Mouse (Mus musculus): ENCODE data around the gene Med29. TPM values are rescaled to one million over a fixed set of nuclear protein-coding genes. Genes with fewer than 3 reads are reported as not detected.
A peak's percentile ranks its signal among the peaks of the same experiment; 100 is the strongest.

Med29 gene
- polyA plus RNA-seq, 1 experiment from 2014 or later = 44.6 TPM

DNA sequence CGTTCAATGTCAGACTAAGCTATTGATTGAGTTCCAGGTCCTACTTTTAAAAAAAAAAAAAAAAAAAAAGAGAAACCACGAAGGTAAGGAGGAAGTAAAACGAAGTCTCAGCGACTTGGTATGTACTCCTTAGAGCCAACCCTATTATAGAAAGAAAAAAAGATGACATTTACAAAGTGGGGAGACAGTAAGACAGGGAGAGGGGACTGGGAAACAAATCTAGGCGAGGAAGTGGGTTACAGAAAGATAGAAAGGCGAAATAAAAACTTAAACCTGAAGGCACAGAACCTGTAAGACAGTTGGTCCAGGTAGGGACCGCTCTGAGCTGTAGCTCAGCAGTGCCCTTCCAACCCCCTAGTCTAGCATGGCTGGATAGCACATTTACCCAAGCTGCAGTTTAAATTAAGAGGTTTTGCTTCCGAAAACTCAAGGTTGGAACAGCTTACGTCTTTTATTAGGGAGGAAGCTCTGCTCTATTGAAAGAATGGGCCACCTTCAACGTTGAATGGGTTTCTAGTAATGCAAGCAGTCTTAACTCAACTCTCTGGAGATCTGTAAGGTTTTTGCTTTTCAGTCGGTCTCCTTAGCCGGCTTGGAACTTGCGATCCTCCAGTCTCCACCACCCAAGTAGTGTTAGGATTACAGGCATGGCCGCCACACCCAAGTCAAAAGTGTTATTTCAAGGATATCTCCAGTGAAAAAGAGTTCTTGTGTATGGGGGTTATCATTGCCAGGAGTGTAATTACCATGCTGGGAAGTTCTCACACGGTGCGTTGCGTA, 12.1 kb downstream of the Med29 start, which contains the start of gene Zfp36:
Gene Zfp36, minus strand, starts transcription at position 17 of the 780 bp plus-strand sequence.
- H3K9me3 ChIP-seq = no peaks in the 10 kb centered on the region
- peak within 1 kb of the TSS; percentile 76 for H3K9ac ChIP-seq (replicated peaks)
- ATAC-seq (replicated peaks) = no peak
- H3K4me2 ChIP-seq (replicated peaks) = peak within 1 kb of the TSS; percentile 90
- WGBS = 55% methylated on average over 17 of the region's 17 CpGs
- peaks cover 57% of the 10 kb centered on the region for H3K4me1 ChIP-seq
- peak within 1 kb of the TSS; percentile 78 for H3K27ac ChIP-seq (replicated peaks)
- H3K36me3 ChIP-seq = peaks cover 3% of the 10 kb centered on the region; the same call in 1 of the 2 replicates
- H3K4me3 ChIP-seq = peak within 1 kb of the TSS; percentile 60
- H3K27me3 ChIP-seq = no peaks in the 10 kb centered on the region

DNA sequence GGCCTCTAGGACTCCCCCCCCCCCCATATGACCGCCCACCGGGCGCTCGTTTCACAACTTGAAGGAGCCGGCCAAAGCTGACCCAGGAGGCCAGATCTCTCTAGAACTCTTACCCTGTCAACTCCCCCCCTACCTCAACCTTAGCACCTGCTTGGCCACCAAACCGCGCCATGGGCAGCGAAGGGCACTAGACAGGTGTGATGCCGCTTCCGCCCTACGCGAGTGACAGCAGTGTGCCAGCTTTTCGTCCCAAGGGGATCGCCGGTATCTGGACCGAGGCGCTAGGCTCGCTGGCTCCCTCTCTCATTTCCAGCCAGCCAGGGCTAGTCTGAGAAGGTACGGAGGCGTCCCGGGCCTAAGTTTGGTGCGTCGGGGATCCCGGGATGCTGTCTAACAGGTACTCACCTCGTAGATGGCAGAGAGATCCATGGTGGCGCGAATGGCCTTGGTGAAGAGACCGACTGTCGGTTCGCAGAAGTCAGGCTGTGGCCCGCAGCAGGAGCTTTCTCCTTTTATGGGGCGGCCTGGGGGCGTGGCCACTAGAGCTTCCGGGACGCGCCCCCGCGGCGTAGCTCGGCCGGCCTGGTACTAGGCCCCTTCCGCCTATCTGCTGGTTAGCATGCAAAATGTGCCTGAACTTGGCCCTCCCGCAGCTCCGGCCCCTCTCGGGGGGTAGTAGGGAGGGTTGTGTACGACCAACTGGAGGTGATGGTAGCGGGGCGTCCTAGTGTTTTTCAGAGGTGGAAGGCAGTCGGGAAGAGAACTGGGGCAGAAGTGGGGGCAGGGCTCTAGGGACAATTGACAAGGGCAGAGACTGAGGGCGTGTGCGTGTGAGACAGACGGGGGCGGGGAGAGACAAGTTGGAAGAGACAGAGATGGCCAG, 13.5 kb downstream of the Med29 start:
- H3K27ac ChIP-seq (replicated peaks) = peak overlapping the region; percentile 78
- H3K9me3 ChIP-seq = no peaks in the 10 kb centered on the region
- peak overlapping the region; percentile 60 for H3K4me3 ChIP-seq
- WGBS = under 1% methylated on average over 53 of the region's 53 CpGs
- no peaks in the 10 kb centered on the region for H3K27me3 ChIP-seq
- peak; percentile 53 for ATAC-seq (replicated peaks)
- H3K9ac ChIP-seq (replicated peaks) = peak overlapping the region; percentile 76
- peaks cover 61% of the 10 kb centered on the region for H3K4me1 ChIP-seq
- H3K36me3 ChIP-seq = no peaks in the 10 kb centered on the region
- peak overlapping the region; percentile 90 for H3K4me2 ChIP-seq (replicated peaks)

DNA sequence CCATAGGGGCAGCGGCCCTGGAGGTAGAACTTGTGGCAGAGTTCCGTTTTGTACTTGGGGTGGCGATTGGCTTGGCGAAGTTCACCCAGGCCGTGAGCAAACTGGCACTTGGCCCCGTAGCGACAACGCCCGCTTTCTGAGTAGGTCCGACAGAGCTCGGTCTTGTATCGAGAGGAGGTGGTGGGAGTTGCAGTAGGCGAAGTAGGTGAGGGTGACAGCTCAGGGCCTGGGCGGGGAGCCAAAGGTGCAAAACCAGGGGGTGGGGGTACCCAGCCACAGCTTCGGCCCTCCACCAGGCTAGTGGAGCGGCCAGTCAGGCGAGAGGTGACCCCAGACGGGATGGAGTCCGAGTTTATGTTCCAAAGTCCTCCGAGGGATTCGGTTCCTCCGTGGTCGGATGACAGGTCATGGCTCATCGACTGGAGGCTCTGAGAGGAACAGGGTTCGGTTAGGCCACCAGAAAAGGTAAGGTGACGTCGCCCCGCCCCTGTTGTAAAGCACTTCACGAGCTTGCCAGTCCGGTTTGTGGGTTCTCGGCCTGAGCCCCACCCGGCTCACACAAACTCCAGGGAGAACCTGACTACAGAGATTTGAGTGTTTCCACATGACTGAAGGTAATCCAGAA, 14.3 kb downstream of the Med29 start:
- peak overlapping the region; percentile 60 for H3K4me3 ChIP-seq
- H3K4me1 ChIP-seq = peaks cover 65% of the 10 kb centered on the region
- no peak overlapping the region for H3K27ac ChIP-seq (replicated peaks)
- peak overlapping the region; percentile 76 for H3K9ac ChIP-seq (replicated peaks)
- peak overlapping the region; percentile 90 for H3K4me2 ChIP-seq (replicated peaks)
- 57% methylated on average over 32 of the region's 32 CpGs for WGBS
- H3K9me3 ChIP-seq = no peaks in the 10 kb centered on the region
- no peaks in the 10 kb centered on the region for H3K27me3 ChIP-seq
- no peaks in the 10 kb centered on the region for H3K36me3 ChIP-seq
- no peak for ATAC-seq (replicated peaks)

DNA sequence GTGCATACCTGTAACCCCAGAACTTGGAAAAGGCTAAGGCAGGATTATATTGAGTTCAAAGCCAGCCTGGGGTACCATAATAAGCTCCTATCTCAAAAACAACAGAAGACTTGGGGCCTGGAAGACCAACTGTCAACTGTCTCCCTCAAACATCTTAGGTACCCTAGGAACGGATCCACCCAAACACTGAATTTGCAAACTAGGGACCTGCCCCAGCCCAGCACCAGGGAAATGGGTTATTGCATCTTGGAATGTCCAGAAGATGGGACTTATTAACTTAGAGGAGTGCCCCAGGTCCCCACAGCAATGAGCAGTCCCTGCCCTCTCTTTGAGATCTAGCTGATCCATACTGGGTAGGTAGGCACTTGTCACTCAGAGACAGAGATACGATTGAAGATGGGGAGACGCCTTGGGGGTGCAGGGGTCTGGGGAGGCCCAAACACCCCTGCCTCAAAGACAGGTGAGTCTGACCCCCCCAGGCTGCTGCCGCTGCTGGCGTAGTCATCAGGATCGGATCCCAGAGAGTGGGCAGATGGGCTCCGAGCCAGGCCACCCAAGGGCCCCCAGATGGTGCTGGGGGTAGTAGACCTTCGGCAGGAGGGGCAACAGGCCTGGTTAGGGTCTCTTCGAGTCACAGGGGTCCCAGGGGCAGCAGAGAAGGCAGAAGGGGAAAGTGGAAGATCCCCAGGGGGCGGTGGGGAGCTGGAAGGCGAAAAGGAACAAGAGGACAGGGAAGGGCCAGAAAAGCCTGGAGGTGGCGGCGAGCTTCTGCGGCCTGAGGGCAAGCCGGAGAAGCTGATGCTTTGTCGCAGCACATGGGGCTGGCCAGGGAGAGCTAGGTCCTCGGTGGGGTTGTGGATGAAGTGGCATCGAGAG, 15.1 kb downstream of the Med29 start:
- ATAC-seq (replicated peaks) = no peak
- Histone ChIP-seq H3K36me3 (no peaks in the 10 kb centered on the region), H3K4me2 (replicated peaks) (peak overlapping the region; percentile 90), H3K27ac (replicated peaks) (no peak overlapping the region), H3K9ac (replicated peaks) (no peak overlapping the region; the same call in 1 of the 2 replicates), H3K9me3 (no peaks in the 10 kb centered on the region), H3K4me1 (peaks cover 66% of the 10 kb centered on the region), H3K27me3 (no peaks in the 10 kb centered on the region), H3K4me3 (peak overlapping the region; percentile 60)
- WGBS = 81% methylated on average over 18 of the region's 18 CpGs

- Histone ChIP-seq H3K36me3 (no peaks in the 10 kb centered on the region), H3K27ac (replicated peaks) (peak overlapping the region; percentile 95), H3K27me3 (no peaks in the 10 kb centered on the region), H3K4me2 (replicated peaks) (peak overlapping the region; percentile 57), H3K4me3 (peak overlapping the region; percentile 43), H3K9ac (replicated peaks) (peak overlapping the region; percentile 51), H3K4me1 (peaks cover 57% of the 10 kb centered on the region), H3K9me3 (no peaks in the 10 kb centered on the region)
- WGBS = 9% methylated on average over 30 of the region's 30 CpGs
- ATAC-seq (replicated peaks) = no peak
Measured at GRCm38 (mm10) chr7:28376011-28376771, 16.3 kb downstream of the Med29 start.

- Histone ChIP-seq H3K4me1 (peaks cover 60% of the 10 kb centered on the region), H3K27ac (replicated peaks) (peak overlapping the region; percentile 95)
- WGBS = 1% methylated on average over 35 of the region's 36 CpGs
Measured at GRCm38 (mm10) chr7:28375176-28375921, 17.2 kb downstream of the Med29 start.

GRCm38 (mm10) chr7:28374647-28375046, 17.9 kb downstream of the Med29 start:
- WGBS = 78% methylated on average over 10 of the region's 10 CpGs
- Histone ChIP-seq H3K9me3 (no peaks in the 10 kb centered on the region), H3K9ac (replicated peaks) (no peak overlapping the region), H3K4me2 (replicated peaks) (no peak overlapping the region), H3K27ac (replicated peaks) (peak overlapping the region; percentile 95; the same call in 1 of the 2 replicates), H3K4me1 (peaks cover 67% of the 10 kb centered on the region), H3K36me3 (no peaks in the 10 kb centered on the region), H3K4me3 (no peak overlapping the region), H3K27me3 (no peaks in the 10 kb centered on the region)
- ATAC-seq (replicated peaks) = no peak

More at GRCm38 (mm10) chr7:28375176-28375921, 17.2 kb downstream of the Med29 start:
- H3K9ac ChIP-seq (replicated peaks) = peak overlapping the region; percentile 51
- peak overlapping the region; percentile 43 for H3K4me3 ChIP-seq
- no peaks in the 10 kb centered on the region for H3K9me3 ChIP-seq
- H3K4me2 ChIP-seq (replicated peaks) = peak overlapping the region; percentile 57
- no peaks in the 10 kb centered on the region for H3K27me3 ChIP-seq
- H3K36me3 ChIP-seq = no peaks in the 10 kb centered on the region
- ATAC-seq (replicated peaks) = peak; percentile 38

DNA sequence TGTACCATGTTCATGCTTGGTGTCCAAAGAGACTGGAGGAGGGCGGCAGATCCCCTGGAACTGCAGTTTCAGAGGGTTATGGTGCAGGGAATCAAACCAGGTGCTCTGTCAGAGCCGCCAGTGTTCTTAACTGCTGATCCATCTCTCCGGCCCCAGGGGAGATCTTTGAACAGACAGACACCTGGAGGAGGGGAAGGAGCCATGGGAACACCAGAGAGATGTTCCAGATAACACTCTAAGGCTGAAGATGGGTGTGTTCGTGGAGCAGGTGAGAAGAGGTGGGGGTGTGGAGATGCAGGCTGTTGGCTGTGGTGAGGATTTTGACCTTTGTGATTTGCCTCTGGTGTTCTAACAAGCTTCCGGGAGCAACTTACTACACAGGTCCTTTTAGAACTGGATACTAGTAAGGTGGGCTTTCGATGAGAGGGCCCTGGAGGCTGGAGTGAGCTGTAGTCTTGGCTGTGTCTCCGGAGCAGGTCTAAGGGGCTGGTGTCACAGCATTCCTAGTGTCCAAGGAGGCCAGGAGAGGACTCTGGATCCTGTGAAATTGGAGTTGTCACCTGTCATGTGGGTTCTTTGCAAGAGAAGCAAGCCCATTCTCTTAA, 18.5 kb downstream of the Med29 start:
- Histone ChIP-seq H3K4me1 (peaks cover 66% of the 10 kb centered on the region), H3K4me3 (no peak overlapping the region), H3K9ac (replicated peaks) (no peak overlapping the region), H3K9me3 (no peaks in the 10 kb centered on the region), H3K4me2 (replicated peaks) (no peak overlapping the region), H3K27ac (replicated peaks) (peak overlapping the region; percentile 90), H3K27me3 (no peaks in the 10 kb centered on the region), H3K36me3 (peaks cover 3% of the 10 kb centered on the region; the same call in 1 of the 2 replicates)
- WGBS = 86% methylated on average over 7 of the region's 7 CpGs
- no peak for ATAC-seq (replicated peaks)

- Histone ChIP-seq H3K27ac (replicated peaks) (peak overlapping the region; percentile 90), H3K27me3 (no peaks in the 10 kb centered on the region), H3K9ac (replicated peaks) (0 out of 2 replicates have a peak overlapping the region, but pooled peaks have one; percentile 74), H3K9me3 (no peaks in the 10 kb centered on the region), H3K4me3 (peak overlapping the region; percentile 80), H3K36me3 (peaks cover 11% of the 10 kb centered on the region; the same call in 1 of the 2 replicates), H3K4me1 (peaks cover 60% of the 10 kb centered on the region), H3K4me2 (replicated peaks) (peak overlapping the region; percentile 79)
- ATAC-seq (replicated peaks) = peak; percentile 21; the same call in 1 of the 2 replicates
- 1% methylated on average over 9 of the region's 9 CpGs for WGBS
Measured at GRCm38 (mm10) chr7:28373131-28373581, 19.4 kb downstream of the Med29 start.

Data from forebrain, embryonic 15.5 days (tissue).